Mouse (Mus musculus): Measurements from ENCODE around the gene Cdk2ap2.

- TF ChIP-seq CTCF (IDR thresholded peaks at IDR 0.05; ENCODE audit: low read depth), result no peak
- no peak for TF ChIP-seq EP300 (optimal IDR thresholded peaks at IDR 0.05)
Measured at GRCm38 (mm10) chr19:4090446-4090845, 6.5 kb upstream of the Cdk2ap2 start.
